Mouse (Mus musculus) neural tube, embryonic 11.5 days (tissue): ENCODE measurements around the gene Khsrp. TPM values are rescaled to one million over a fixed set of nuclear protein-coding genes. Genes with fewer than 3 reads are reported as not detected.
"Not testable (repeated sequence)": the region's sequence is repeated elsewhere in the genome, so short reads cannot be mapped to it uniquely, and the experiment has no call there.

ENCODE experiments used
- ATAC-seq: fragments of 200-750 bp; cut with Nextera tagmentation; 2 replicates; pipeline ENCODE4 v1.8.0; 2017; ENCODE audit warnings: moderate number of reproducible peaks, mild to moderate bottlenecking, moderate TSS enrichment, moderate library complexity; ENCODE audit not compliant: insufficient read depth, low FRiP score, low TSS enrichment
- DNase-seq: peaks from one replicate; pipeline ENCODE4 v3.0.0-alpha.2; 2015; ENCODE audit warnings: low spot score
- H3K27ac ChIP-seq: fragments of 300-500 bp; sonication (generic); 2 replicates; pipeline ENCODE4 v1.5.1; 2014; ENCODE audit warnings: low read depth, mild to moderate bottlenecking, low read length
- H3K27me3 ChIP-seq: fragments of 300-500 bp; sonication (generic); 2 replicates; pipeline ENCODE4 v1.6.1; 2014; ENCODE audit warnings: mild to moderate bottlenecking, low read length, mixed read lengths; ENCODE audit not compliant: control insufficient read depth, insufficient read depth
- H3K36me3 ChIP-seq: fragments of 300-500 bp; sonication (generic); 2 replicates; pipeline ENCODE4 v1.6.1; 2014; ENCODE audit warnings: mild to moderate bottlenecking, low read length, moderate library complexity, mixed read lengths; ENCODE audit not compliant: control insufficient read depth, insufficient read depth
- H3K4me1 ChIP-seq: fragments of 300-500 bp; sonication (generic); 2 replicates; pipeline ENCODE4 v1.6.1; 2014; ENCODE audit warnings: low read length, mixed read lengths; ENCODE audit not compliant: control insufficient read depth, insufficient read depth
- H3K4me2 ChIP-seq: fragments of 300-500 bp; sonication (generic); 2 replicates; pipeline ENCODE4 v1.6.1; 2014; ENCODE audit warnings: low read depth, mild to moderate bottlenecking, moderate library complexity
- H3K4me3 ChIP-seq: fragments of 300-500 bp; sonication (generic); 2 replicates; pipeline ENCODE4 v1.5.1; 2014; ENCODE audit warnings: low read depth, low read length
- H3K9ac ChIP-seq: fragments of 300-500 bp; sonication (generic); 2 replicates; pipeline ENCODE4 v1.6.1; 2014; ENCODE audit warnings: mild to moderate bottlenecking, low read length
- H3K9me3 ChIP-seq: fragments of 300-500 bp; sonication (generic); 2 replicates; pipeline ENCODE4 v1.6.1; 2016; ENCODE audit warnings: low read length; ENCODE audit not compliant: control insufficient read depth
- WGBS: fragments of 180-500 bp; shearing (Covaris S2); extraction: QIAGEN DNeasy Blood & Tissue Kit; methylation state at CpG from one replicate; pipeline ENCODE4 v1.1.7; 2014; 5-methylcytosine and 5-hydroxymethylcytosine counted together
- polyA plus RNA-seq: library from polyadenylated mRNA; unstranded; fragments of >200 nt; fragmentation: Nextera tagmentation; extraction: Ambion mirVana; gene quantifications from 2 replicates; pipeline ENCODE4 v1.2.1, GENCODE M21; 2014

Khsrp gene
- polyA plus RNA-seq, 1 experiment from 2014 or later = 46.2 TPM

- DNase-seq (no peak), ATAC-seq (no peak)
- Histone ChIP-seq H3K4me2 (peak overlapping the region; percentile 16; the same call in 1 of the 2 replicates), H3K4me1 (0 out of 2 replicates have a peak, but pooled peaks cover 3% of the 10 kb centered on the region), H3K9ac (no peak overlapping the region), H3K36me3 (no peaks in the 10 kb centered on the region), H3K27ac (no peak overlapping the region), H3K9me3 (no peaks in the 10 kb centered on the region), H3K27me3 (peaks cover 28% of the 10 kb centered on the region), H3K4me3 (peak overlapping the region; percentile 6; the same call in 1 of the 2 replicates)
- 1% methylated on average over 34 of the region's 39 CpGs for WGBS
Observed at GRCm38 (mm10) chr17:57062011-57062521, 30.7 kb upstream of the Khsrp start.

DNA sequence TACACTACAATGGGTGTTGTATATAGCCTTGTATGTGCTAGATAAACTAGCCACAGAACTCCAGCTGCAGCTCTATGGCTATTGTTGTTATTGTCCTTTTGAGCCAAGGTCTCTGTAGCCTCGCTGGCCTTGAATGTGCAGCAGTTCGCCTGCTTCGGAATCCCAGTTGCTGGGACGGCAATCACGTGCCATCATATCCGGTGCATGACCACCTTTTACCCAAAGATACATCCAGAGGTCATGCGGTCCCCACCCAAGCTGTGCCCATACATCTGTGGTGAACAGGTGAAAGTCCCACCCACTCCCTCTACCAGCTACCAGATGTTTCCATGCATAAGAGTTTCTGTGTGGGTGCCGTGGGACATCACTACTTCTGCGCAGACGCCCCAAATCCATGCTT lies 29.7 kb upstream of the Khsrp start:
- WGBS = 38% methylated on average over 10 of the region's 10 CpGs
- ATAC-seq (no peak), DNase-seq (no peak)
- no peak overlapping the region for H3K9ac ChIP-seq
- no peak overlapping the region for H3K27ac ChIP-seq
- no peaks in the 10 kb centered on the region for H3K9me3 ChIP-seq
- H3K4me1 ChIP-seq = 0 out of 2 replicates have a peak, but pooled peaks cover 3% of the 10 kb centered on the region
- peak overlapping the region; percentile 77 for H3K4me2 ChIP-seq
- H3K36me3 ChIP-seq = no peaks in the 10 kb centered on the region
- H3K27me3 ChIP-seq = peaks cover 28% of the 10 kb centered on the region
- peak overlapping the region; percentile 71; the same call in 1 of the 2 replicates for H3K4me3 ChIP-seq

GRCm38 (mm10) chr17:57060231-57060801 lies 29.0 kb upstream of the Khsrp start:
- ATAC-seq (peak; percentile 91), DNase-seq (peak; percentile 94)
- Histone ChIP-seq H3K4me1 (0 out of 2 replicates have a peak, but pooled peaks cover 3% of the 10 kb centered on the region), H3K4me3 (peak overlapping the region; percentile 71), H3K9ac (peak overlapping the region; percentile 42), H3K27me3 (peaks cover 28% of the 10 kb centered on the region), H3K4me2 (peak overlapping the region; percentile 77), H3K9me3 (no peaks in the 10 kb centered on the region), H3K27ac (peak overlapping the region; percentile 56; the same call in 1 of the 2 replicates), H3K36me3 (no peaks in the 10 kb centered on the region)
- 0% methylated on average over 44 of the region's 44 CpGs for WGBS

DNA sequence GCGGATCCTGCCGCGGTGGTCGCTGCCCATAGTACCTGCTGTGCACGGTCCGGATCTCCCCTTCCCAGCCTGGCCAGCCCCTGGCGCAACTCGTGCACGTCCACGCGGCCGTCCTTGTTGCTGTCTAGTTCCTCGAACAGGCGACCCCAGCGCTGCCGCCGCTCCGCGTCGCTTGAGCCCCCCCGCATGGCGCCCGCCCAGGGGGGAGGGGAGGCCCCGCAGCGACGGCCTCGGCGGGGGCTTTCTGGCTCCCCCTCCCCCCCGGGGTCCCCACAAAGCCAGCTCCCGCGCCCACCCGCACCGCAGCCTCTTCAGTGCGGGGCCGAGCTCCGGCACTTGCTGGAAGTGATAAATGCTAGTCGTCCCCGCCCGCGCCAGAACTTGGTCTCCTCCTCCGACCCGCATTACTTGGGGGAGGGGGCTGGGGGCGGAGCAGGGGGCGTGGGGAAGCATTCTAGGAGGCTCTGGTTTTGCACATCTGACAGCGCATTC lies 28.2 kb upstream of the Khsrp start, which contains the start of gene Slc25a23:
TSS of gene Slc25a23 (minus strand) at position 378 of the 492 bp plus-strand sequence.
- Histone ChIP-seq H3K4me2 (peak within 1 kb of the TSS; percentile 77), H3K27ac (peak within 1 kb of the TSS; percentile 56; the same call in 1 of the 2 replicates), H3K36me3 (no peaks in the 10 kb centered on the region), H3K9me3 (no peaks in the 10 kb centered on the region), H3K27me3 (peaks cover 28% of the 10 kb centered on the region), H3K4me1 (0 out of 2 replicates have a peak, but pooled peaks cover 3% of the 10 kb centered on the region), H3K4me3 (peak within 1 kb of the TSS; percentile 71), H3K9ac (peak within 1 kb of the TSS; percentile 74)
- peak; percentile 85 for DNase-seq
- ATAC-seq = peak; percentile 76
- WGBS = under 1% methylated on average over 39 of the region's 45 CpGs

DNA sequence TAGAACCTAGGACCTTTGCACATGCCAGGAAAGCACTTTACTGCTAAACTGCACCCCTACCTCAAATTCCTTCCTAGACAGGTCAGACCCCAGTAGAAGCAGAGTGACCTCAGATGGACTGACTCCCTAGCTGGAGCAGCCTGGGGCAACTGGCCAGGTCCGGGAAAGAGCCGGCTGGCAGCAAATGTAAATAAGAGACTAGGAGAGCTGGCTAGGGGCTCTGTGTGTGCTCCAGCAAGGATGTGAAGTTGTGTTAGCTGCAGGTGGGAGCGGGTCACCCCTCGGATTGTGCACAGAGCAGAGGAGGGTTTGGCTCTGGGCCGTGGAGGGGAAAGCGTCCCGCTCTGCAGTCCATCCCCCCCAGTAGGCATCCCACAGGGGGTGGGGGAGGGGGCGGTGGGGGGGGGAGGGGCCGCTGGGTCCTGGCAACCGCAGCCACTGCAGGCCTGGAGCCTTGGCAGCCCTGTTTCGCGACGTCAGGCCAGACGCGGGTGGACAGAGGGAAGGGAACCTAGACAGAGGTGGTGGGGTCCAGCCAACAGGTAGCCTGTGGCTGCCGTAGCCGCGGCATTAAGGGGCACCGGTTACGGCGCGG lies 27.7 kb upstream of the Khsrp start, which contains the start of gene Crb3:
TSS of gene Crb3 (plus strand) at position 215 of the 595 bp plus-strand sequence.
- H3K36me3 ChIP-seq = no peaks in the 10 kb centered on the region
- H3K4me3 ChIP-seq = peak within 1 kb of the TSS; percentile 71
- H3K9me3 ChIP-seq = no peaks in the 10 kb centered on the region
- H3K4me1 ChIP-seq = 0 out of 2 replicates have a peak, but pooled peaks cover 3% of the 10 kb centered on the region
- H3K27me3 ChIP-seq = peaks cover 28% of the 10 kb centered on the region
- peak; percentile 17; the same call in 1 of the 2 replicates for ATAC-seq
- H3K4me2 ChIP-seq = peak within 1 kb of the TSS; percentile 77
- H3K9ac ChIP-seq = peak within 1 kb of the TSS; percentile 74
- WGBS = 0% methylated on average over 16 of the region's 22 CpGs
- DNase-seq = no peak
- peak within 1 kb of the TSS; percentile 56; the same call in 1 of the 2 replicates for H3K27ac ChIP-seq

DNA sequence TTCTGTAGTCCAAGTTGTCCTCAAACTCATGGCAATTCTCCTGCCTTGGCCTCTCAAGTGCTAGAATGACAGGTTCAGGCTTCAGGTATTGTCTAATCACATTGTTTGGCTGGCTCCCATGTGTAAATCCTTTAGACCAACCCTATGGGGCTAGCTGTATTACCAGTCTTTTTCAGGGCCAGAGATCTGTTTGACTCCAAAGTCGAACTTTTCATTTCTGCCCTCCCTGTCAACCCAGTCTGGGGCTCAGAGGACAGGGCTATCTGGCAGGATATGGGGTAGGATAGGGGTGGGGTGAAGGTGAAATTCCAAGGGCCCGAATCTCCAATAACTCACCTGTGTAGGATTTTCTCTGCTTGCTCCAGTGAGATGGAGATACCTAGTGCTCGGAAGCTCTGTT lies 24.9 kb upstream of the Khsrp start:
- H3K9me3 ChIP-seq = no peaks in the 10 kb centered on the region
- 0 out of 2 replicates have a peak, but pooled peaks cover 3% of the 10 kb centered on the region for H3K4me1 ChIP-seq
- no peak for ATAC-seq
- no peak overlapping the region for H3K4me2 ChIP-seq
- no peak overlapping the region for H3K4me3 ChIP-seq
- H3K27ac ChIP-seq = no peak overlapping the region
- no peak for DNase-seq
- no peak overlapping the region for H3K9ac ChIP-seq
- H3K36me3 ChIP-seq = no peaks in the 10 kb centered on the region
- WGBS = 93% methylated on average over 3 of the region's 3 CpGs
- peaks cover 4% of the 10 kb centered on the region for H3K27me3 ChIP-seq

- H3K36me3 ChIP-seq, H3K4me3 ChIP-seq, H3K4me1 ChIP-seq, H3K9me3 ChIP-seq, ATAC-seq, H3K27me3 ChIP-seq, H3K9ac ChIP-seq, DNase-seq, H3K4me2 ChIP-seq, H3K27ac ChIP-seq: not testable (repeated sequence)
- 84% methylated on average over 3 of the region's 4 CpGs for WGBS
Observed at GRCm38 (mm10) chr17:57051679-57052078, 20.4 kb upstream of the Khsrp start.

DNA sequence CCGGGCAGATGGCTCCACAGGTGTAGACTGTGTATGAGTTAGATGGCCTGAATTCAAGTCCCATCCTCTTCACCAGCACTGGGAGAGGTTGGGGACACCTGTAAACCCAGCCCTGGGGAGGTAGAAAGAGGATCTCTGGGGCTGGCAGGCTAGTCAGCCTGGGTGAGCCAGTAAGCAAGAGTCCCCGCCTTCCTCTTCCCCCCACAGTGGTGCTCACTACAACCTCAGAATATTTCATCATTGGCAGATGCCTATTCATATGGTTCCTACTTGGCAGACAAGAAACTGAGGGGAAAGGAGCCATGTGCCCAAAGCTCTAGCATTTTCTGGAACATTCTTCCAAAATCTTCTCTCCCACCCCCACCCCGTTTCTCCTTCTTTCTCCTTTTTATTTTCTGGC lies 17.5 kb upstream of the Khsrp start:
- no peak for ATAC-seq
- WGBS = 90% methylated on average over 3 of the region's 3 CpGs

More for the DNA sequence above, 17.5 kb upstream of the Khsrp start:
- Histone ChIP-seq H3K27ac (no peak overlapping the region), H3K27me3 (no peaks in the 10 kb centered on the region), H3K4me1 (no peaks in the 10 kb centered on the region), H3K4me3 (no peak overlapping the region), H3K36me3 (no peaks in the 10 kb centered on the region), H3K9me3 (no peaks in the 10 kb centered on the region), H3K9ac (no peak overlapping the region), H3K4me2 (no peak overlapping the region)
- no peak for DNase-seq
